Mouse (Mus musculus) stomach, postnatal 0 days (tissue): ENCODE data around the gene Ntm.

Experiments used
- CTCF ChIP-seq: IDR thresholded peaks from 2 replicates; pipeline ENCODE4 v1.5.1; 2016; ENCODE audit warnings: antibody characterized with exemption, low read depth, mild to moderate bottlenecking, moderate library complexity
- EP300 ChIP-seq: optimal IDR thresholded peaks from 2 replicates; pipeline ENCODE3; 2016; ENCODE audit warnings: antibody characterized with exemption

GRCm38 (mm10) chr9:29881614-29882013 is 81.3 kb downstream of the Ntm start:
- TF ChIP-seq EP300 (no peak), CTCF (no peak)
